Mouse (Mus musculus) cortical plate, adult 2 months (tissue): Measurements from ENCODE around the gene Aldh18a1. TPM values are rescaled to one million over a fixed set of nuclear protein-coding genes. Genes with fewer than 3 reads are reported as not detected.

Experiments used
- H3K27ac ChIP-seq: fragments of 200-500 bp; 2 replicates; pipeline ENCODE4 v1.5.1; 2012; ENCODE audit warnings: low read length, control low read depth, inconsistent platforms; ENCODE audit not compliant: insufficient read depth
- H3K4me1 ChIP-seq: fragments of 200-500 bp; 2 replicates; pipeline ENCODE4 v1.6.1; 2011; ENCODE audit warnings: low read length; ENCODE audit not compliant: control insufficient read depth, insufficient read depth
- H3K4me3 ChIP-seq: fragments of 200-500 bp; 2 replicates; pipeline ENCODE4 v1.5.1; 2011; ENCODE audit warnings: mild to moderate bottlenecking, low read length, control low read depth; ENCODE audit not compliant: insufficient read depth
- CTCF ChIP-seq: fragments of 200-500 bp; IDR thresholded peaks from 2 replicates; pipeline ENCODE4 v1.5.1; 2011; ENCODE audit warnings: mild to moderate bottlenecking, control low read depth, low read length; ENCODE audit not compliant: insufficient read depth; ENCODE audit errors: extremely low read depth
- POLR2A ChIP-seq: fragments of 200-500 bp; IDR thresholded peaks from 2 replicates; pipeline ENCODE4 v1.6.1; 2011; ENCODE audit warnings: mild to moderate bottlenecking, low read length, control low read depth; ENCODE audit not compliant: insufficient read depth; ENCODE audit errors: extremely low read depth
- polyA plus RNA-seq: library from polyadenylated mRNA; depleted of rRNA; stranded (reverse); fragments of >200 nt; gene quantifications from 2 replicates; pipeline ENCODE4 v1.2.3, GENCODE M21; 2012

The Aldh18a1 gene
- polyA plus RNA-seq, 1 experiment, result 20.4 TPM

- Histone ChIP-seq H3K4me1 (no peaks in the 10 kb centered on the region), H3K27ac (no peak overlapping the region), H3K4me3 (no peak overlapping the region)
- no peak for TF ChIP-seq POLR2A
- TF ChIP-seq CTCF, result no peak
Observed at GRCm38 (mm10) chr19:40556029-40556428, 32.2 kb downstream of the Aldh18a1 start.

GRCm38 (mm10) chr19:40555136-40555535 is 33.1 kb downstream of the Aldh18a1 start:
- H3K27ac ChIP-seq, result no peak overlapping the region
- TF ChIP-seq CTCF, result no peak
- TF ChIP-seq POLR2A, result no peak
- H3K4me1 ChIP-seq, result no peaks in the 10 kb centered on the region
- H3K4me3 ChIP-seq, result no peak overlapping the region

- H3K4me3 ChIP-seq, result no peak overlapping the region
- no peak overlapping the region for H3K27ac ChIP-seq
- TF ChIP-seq POLR2A (no peak), CTCF (no peak)
- peaks cover 2% of the 10 kb centered on the region; the same call in 1 of the 2 replicates for H3K4me1 ChIP-seq
Observed at GRCm38 (mm10) chr19:40554343-40554742, 33.9 kb downstream of the Aldh18a1 start.

- Histone ChIP-seq H3K27ac (no peak overlapping the region), H3K4me3 (no peak overlapping the region), H3K4me1 (peaks cover 2% of the 10 kb centered on the region; the same call in 1 of the 2 replicates)
- no peak for TF ChIP-seq CTCF
- no peak for TF ChIP-seq POLR2A
Observed at GRCm38 (mm10) chr19:40553849-40554248, 34.4 kb downstream of the Aldh18a1 start.

GRCm38 (mm10) chr19:40553014-40553789 is 35.1 kb downstream of the Aldh18a1 start:
- Histone ChIP-seq H3K27ac (no peak overlapping the region), H3K4me3 (no peak overlapping the region), H3K4me1 (peaks cover 2% of the 10 kb centered on the region; the same call in 1 of the 2 replicates)
- no peak for TF ChIP-seq CTCF
- no peak for TF ChIP-seq POLR2A

- Histone ChIP-seq H3K4me3 (no peak overlapping the region), H3K27ac (no peak overlapping the region), H3K4me1 (peaks cover 2% of the 10 kb centered on the region; the same call in 1 of the 2 replicates)
- no peak for TF ChIP-seq POLR2A
- TF ChIP-seq CTCF, result no peak
Observed at GRCm38 (mm10) chr19:40549516-40550135, 38.6 kb downstream of the Aldh18a1 start.

GRCm38 (mm10) chr19:40548796-40549515 is 39.3 kb downstream of the Aldh18a1 start:
- Histone ChIP-seq H3K4me1 (peaks cover 2% of the 10 kb centered on the region; the same call in 1 of the 2 replicates), H3K4me3 (no peak overlapping the region), H3K27ac (no peak overlapping the region)
- TF ChIP-seq CTCF (no peak), POLR2A (no peak)

GRCm38 (mm10) chr19:40548386-40548785 is 39.9 kb downstream of the Aldh18a1 start:
- TF ChIP-seq CTCF, result no peak
- TF ChIP-seq POLR2A, result no peak
- Histone ChIP-seq H3K4me1 (peaks cover 2% of the 10 kb centered on the region; the same call in 1 of the 2 replicates), H3K4me3 (no peak overlapping the region), H3K27ac (no peak overlapping the region)

- TF ChIP-seq CTCF (peak; percentile 99), POLR2A (no peak)
- Histone ChIP-seq H3K27ac (no peak overlapping the region), H3K4me3 (no peak overlapping the region), H3K4me1 (no peaks in the 10 kb centered on the region)
Observed at GRCm38 (mm10) chr19:40544856-40545255, 43.4 kb downstream of the Aldh18a1 start.
